Mouse (Mus musculus): ENCODE measurements around the gene Rab34.

DNA sequence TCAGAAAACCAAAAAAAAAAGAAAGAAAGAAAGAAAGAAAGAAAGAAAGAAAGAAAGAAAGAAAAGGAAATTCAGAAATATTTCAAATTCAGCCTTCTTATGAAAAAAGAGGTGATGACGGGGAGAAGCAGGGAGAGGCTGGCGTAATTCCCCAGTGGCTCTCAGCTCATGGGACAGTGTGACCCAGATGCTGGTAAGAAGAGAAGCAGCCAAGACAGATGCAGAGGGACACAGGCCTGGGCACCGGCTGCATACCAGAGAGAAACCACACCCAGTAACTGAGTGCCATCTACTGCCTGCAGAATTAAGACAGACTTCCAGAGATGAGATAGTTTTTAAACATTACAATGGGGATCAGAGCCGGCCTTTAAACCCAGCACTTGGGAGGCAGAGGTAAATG, 35.4 kb downstream of the Rab34 start:
- no peak for TF ChIP-seq POLR2A (IDR thresholded peaks at IDR 0.05; ENCODE audit: extremely low read depth, insufficient read depth, low read length)
- TF ChIP-seq CTCF (IDR thresholded peaks at IDR 0.05; ENCODE audit: low read depth, low read length), result no peak
